Mouse (Mus musculus) neural tube, embryonic 11.5 days (tissue): Measurements from ENCODE around the gene Olfr16. TPM values are rescaled to one million over a fixed set of nuclear protein-coding genes. Genes with fewer than 3 reads are reported as not detected.

Experiments used
- ATAC-seq: fragments of 200-750 bp; cut with Nextera tagmentation; 2 replicates; pipeline ENCODE4 v1.8.0; 2017; ENCODE audit warnings: moderate number of reproducible peaks, mild to moderate bottlenecking, moderate TSS enrichment, moderate library complexity; ENCODE audit not compliant: insufficient read depth, low FRiP score, low TSS enrichment
- DNase-seq: peaks from one replicate; pipeline ENCODE4 v3.0.0-alpha.2; 2015; ENCODE audit warnings: low spot score
- H3K27ac ChIP-seq: fragments of 300-500 bp; sonication (generic); 2 replicates; pipeline ENCODE4 v1.5.1; 2014; ENCODE audit warnings: low read depth, mild to moderate bottlenecking, low read length
- H3K27me3 ChIP-seq: fragments of 300-500 bp; sonication (generic); 2 replicates; pipeline ENCODE4 v1.6.1; 2014; ENCODE audit warnings: mild to moderate bottlenecking, low read length, mixed read lengths; ENCODE audit not compliant: control insufficient read depth, insufficient read depth
- H3K36me3 ChIP-seq: fragments of 300-500 bp; sonication (generic); 2 replicates; pipeline ENCODE4 v1.6.1; 2014; ENCODE audit warnings: mild to moderate bottlenecking, low read length, moderate library complexity, mixed read lengths; ENCODE audit not compliant: control insufficient read depth, insufficient read depth
- H3K4me1 ChIP-seq: fragments of 300-500 bp; sonication (generic); 2 replicates; pipeline ENCODE4 v1.6.1; 2014; ENCODE audit warnings: low read length, mixed read lengths; ENCODE audit not compliant: control insufficient read depth, insufficient read depth
- H3K4me2 ChIP-seq: fragments of 300-500 bp; sonication (generic); 2 replicates; pipeline ENCODE4 v1.6.1; 2014; ENCODE audit warnings: low read depth, mild to moderate bottlenecking, moderate library complexity
- H3K4me3 ChIP-seq: fragments of 300-500 bp; sonication (generic); 2 replicates; pipeline ENCODE4 v1.5.1; 2014; ENCODE audit warnings: low read depth, low read length
- H3K9ac ChIP-seq: fragments of 300-500 bp; sonication (generic); 2 replicates; pipeline ENCODE4 v1.6.1; 2014; ENCODE audit warnings: mild to moderate bottlenecking, low read length
- H3K9me3 ChIP-seq: fragments of 300-500 bp; sonication (generic); 2 replicates; pipeline ENCODE4 v1.6.1; 2016; ENCODE audit warnings: low read length; ENCODE audit not compliant: control insufficient read depth
- whole genome bisulfite sequencing: fragments of 180-500 bp; shearing (Covaris S2); extraction: QIAGEN DNeasy Blood & Tissue Kit; methylation state at CpG from one replicate; pipeline ENCODE4 v1.1.7; 2014; 5-methylcytosine and 5-hydroxymethylcytosine counted together
- polyA plus RNA-seq: library from polyadenylated mRNA; unstranded; fragments of >200 nt; fragmentation: Nextera tagmentation; extraction: Ambion mirVana; gene quantifications from 2 replicates; pipeline ENCODE4 v1.2.1, GENCODE M21; 2014

Olfr16 gene
- polyA plus RNA-seq, 1 experiment from 2014 or later: not detected

GRCm38 (mm10) chr1:172990635-172991009 is 40.4 kb downstream of the Olfr16 start:
- Histone ChIP-seq H3K4me2 (no peak overlapping the region), H3K27ac (no peak overlapping the region), H3K9me3 (no peaks in the 10 kb centered on the region), H3K4me1 (no peaks in the 10 kb centered on the region), H3K27me3 (no peaks in the 10 kb centered on the region), H3K4me3 (no peak overlapping the region), H3K36me3 (no peaks in the 10 kb centered on the region), H3K9ac (no peak overlapping the region)
- ATAC-seq: no peak
- WGBS: 90% methylated on average over 3 of the region's 3 CpGs
- DNase-seq: no peak

Other genes starting within 250 kb of the Olfr16 start
- gene Apcs, start 55.4 kb upstream of the Olfr16 start, polyA plus RNA-seq: not detected in 2 replicates
- not detected in 2 replicates for gene Olfr1408, start 187.0 kb downstream of the Olfr16 start, polyA plus RNA-seq
- gene Olfr1406, start 240.2 kb downstream of the Olfr16 start, polyA plus RNA-seq: not detected in 2 replicates
- gene Olfr218, start 247.4 kb downstream of the Olfr16 start, polyA plus RNA-seq: not detected in 2 replicates